Comparison of ENCODE assay signal across 10 mouse cellular contexts in genomic region chr2:166301161-166301560, GRCm38 (mm10).
DNase-seq lines count a peak whose midpoint lies in the region; ATAC-seq and TF ChIP-seq lines count a peak whose summit lies in the region.
"Had no signal": no experiment of that assay in that cellular context is flagged by ENCODE, and none has a peak within 500 bp of the region (broad histone marks: within the 10 kb centered on the region; RNA-seq: fewer than 3 reads in every experiment).

No protein-coding gene starts in this region.

- peaks cover 10% of the 10 kb centered on the region; the same call in 1 of the 2 replicates for H3K4me1 ChIP-seq in heart, postnatal 0 days (ENCODE audit: control insufficient read depth, insufficient read depth)
- H3K4me1 ChIP-seq in forebrain, embryonic 11.5 days (replicated peaks; ENCODE audit: control insufficient read depth, insufficient read depth, low read length) = no peaks in the 10 kb centered on the region; the same call in 1 of the 2 replicates

- no peak overlapping the region for H3K4me3 ChIP-seq in heart, postnatal 0 days (ENCODE audit: low read depth, low read length)
- H3K4me3 ChIP-seq in forebrain, embryonic 11.5 days (ENCODE audit: low read depth, low read length) = no peak overlapping the region
- H3K4me3 ChIP-seq: erythroblast, embryonic 14.5 days; limb, embryonic 15.5 days had no signal

- 0 out of 2 replicates have a peak, but pooled peaks have one; percentile 21 for ATAC-seq in heart, postnatal 0 days (ENCODE audit: insufficient read depth, low read depth)
- no peak for ATAC-seq in forebrain, embryonic 11.5 days (replicated peaks; ENCODE audit: low FRiP score)

- H3K9me3 ChIP-seq in heart, postnatal 0 days (replicated peaks; ENCODE audit: control insufficient read depth, low read length) = no peaks in the 10 kb centered on the region
- no peaks in the 10 kb centered on the region for H3K9me3 ChIP-seq in forebrain, embryonic 11.5 days (ENCODE audit: control insufficient read depth, low read length)
- H3K9me3 ChIP-seq: limb, embryonic 15.5 days had no signal

- no peaks in the 10 kb centered on the region for H3K27me3 ChIP-seq in heart, postnatal 0 days (ENCODE audit: control insufficient read depth, insufficient read depth, low read length)
- H3K27me3 ChIP-seq in forebrain, embryonic 11.5 days (ENCODE audit: control insufficient read depth, insufficient read depth, low read length) = no peaks in the 10 kb centered on the region
- H3K27me3 ChIP-seq: limb, embryonic 15.5 days had no signal

- DNase-seq in layer of hippocampus, adult 9-11 months = peak; percentile 70
- no peak for DNase-seq in layer of hippocampus, postnatal 10 days (ENCODE audit: low spot score in 2 of 2)
- DNase-seq in adrenal gland, postnatal 4 days (ENCODE audit: low spot score in 2 of 2) = peak; percentile 40 to 74
- DNase-seq in heart, postnatal 0 days (ENCODE audit: low spot score) = no peak
- peak; percentile 41 for DNase-seq in lung, postnatal 25 days (ENCODE audit: low spot score)
- no peak for DNase-seq in B cell, adult 2 months
- DNase-seq in forebrain, embryonic 11.5 days (ENCODE audit: low spot score) = no peak
- DNase-seq in retina, embryonic 14.5 days (ENCODE audit: low spot score) = no peak

- no peaks in the 10 kb centered on the region for H3K36me3 ChIP-seq in heart, postnatal 0 days (replicated peaks; ENCODE audit: control insufficient read depth, insufficient read depth, low read length)
- no peaks in the 10 kb centered on the region for H3K36me3 ChIP-seq in forebrain, embryonic 11.5 days (ENCODE audit: control insufficient read depth, insufficient read depth, low read length)
- H3K36me3 ChIP-seq: limb, embryonic 15.5 days had no signal

- TF ChIP-seq CTCF in heart, postnatal 0 days (IDR thresholded peaks at IDR 0.05; ENCODE audit: low read depth) = no peak

- H3K9ac ChIP-seq in heart, postnatal 0 days (replicated peaks; ENCODE audit: low read depth, low read length) = no peak overlapping the region
- H3K9ac ChIP-seq in forebrain, embryonic 11.5 days (ENCODE audit: low read length) = no peak overlapping the region
- H3K9ac ChIP-seq: limb, embryonic 15.5 days had no signal

- TF ChIP-seq EP300 in heart, postnatal 0 days (IDR thresholded peaks at IDR 0.05; ENCODE audit: low read depth) = no peak

- H3K4me2 ChIP-seq in heart, postnatal 0 days (ENCODE audit: low read depth, low read length) = no peak overlapping the region
- no peak overlapping the region for H3K4me2 ChIP-seq in forebrain, embryonic 11.5 days (ENCODE audit: low read depth, low read length, severe bottlenecking)
- H3K4me2 ChIP-seq: limb, embryonic 15.5 days had no signal

- no peak overlapping the region for H3K27ac ChIP-seq in heart, postnatal 0 days (ENCODE audit: low read depth)
- no peak overlapping the region for H3K27ac ChIP-seq in forebrain, embryonic 11.5 days (ENCODE audit: low read depth, low read length)
- H3K27ac ChIP-seq: limb, embryonic 15.5 days had no signal

- 39% methylated on average over 9 of the region's 9 CpGs for WGBS in heart, postnatal 0 days
- 92% methylated on average over 9 of the region's 9 CpGs for WGBS in forebrain, embryonic 11.5 days

Comparison
In these comparisons a context has a peak if more than half of its experiments do, and no peak if none do; other contexts are left out.
1. DNase-seq: peak in layer of hippocampus, adult 9-11 months (single experiment), adrenal gland, postnatal 4 days (2 of 2) and lung, postnatal 25 days (single experiment); none in layer of hippocampus, postnatal 10 days (0 of 2), heart, postnatal 0 days (single experiment), B cell, adult 2 months (0 of 2), forebrain, embryonic 11.5 days (single experiment) and retina, embryonic 14.5 days (single experiment).